Mouse (Mus musculus) myocyte (in vitro differentiated cells): ENCODE data around the gene Mapk14. TPM values are rescaled to one million over a fixed set of nuclear protein-coding genes. Genes with fewer than 3 reads are reported as not detected.

Experiments used
- H3K27me3 ChIP-seq: one replicate; pipeline ENCODE4 v1.6.1; 2011; ENCODE audit not compliant: control insufficient read depth, insufficient read depth, insufficient read length
- H3K36me3 ChIP-seq: one replicate; pipeline ENCODE4 v1.6.1; 2011; ENCODE audit not compliant: control insufficient read depth, insufficient read depth
- H3K4me2 ChIP-seq: one replicate; pipeline ENCODE4 v1.6.1; 2011; ENCODE audit warnings: low read depth, control low read depth
- H3K4me3 ChIP-seq: one replicate; pipeline ENCODE4 v1.5.1; 2011; ENCODE audit warnings: mild to moderate bottlenecking, control low read depth, moderate library complexity
- H3K79me2 ChIP-seq: one replicate; pipeline ENCODE4 v1.6.1; 2011; ENCODE audit not compliant: control insufficient read depth, insufficient read depth
- H3ac ChIP-seq: one replicate; pipeline ENCODE4 v1.6.1; 2011; ENCODE audit not compliant: control insufficient read depth, insufficient read length
- CEBPB ChIP-seq: IDR thresholded peaks from 2 replicates; pipeline ENCODE4 v1.6.1; 2011; ENCODE audit warnings: mild to moderate bottlenecking, moderate library complexity; ENCODE audit not compliant: poor library complexity, insufficient read depth, severe bottlenecking
- E2F4 ChIP-seq: IDR thresholded peaks from one replicate; pipeline ENCODE4 v1.6.1; 2011; ENCODE audit warnings: mild to moderate bottlenecking, control low read depth, moderate library complexity; ENCODE audit not compliant: insufficient read depth
- MAX ChIP-seq: IDR thresholded peaks from one replicate; pipeline ENCODE4 v1.6.1; 2011; ENCODE audit warnings: low read depth, mild to moderate bottlenecking, control low read depth
- MYOD1 ChIP-seq, 3 experiments: IDR thresholded peaks; one replicate each; pipeline ENCODE4 v1.6.1; 2011; ENCODE audit warnings: control low read depth in 2 of 3, low read depth in 2 of 3, mild to moderate bottlenecking in 2 of 3, moderate library complexity in 1 of 3; ENCODE audit not compliant: insufficient read length in 2 of 3, control insufficient read depth in 1 of 3
- MYOG ChIP-seq, 3 experiments: IDR thresholded peaks; one replicate each; pipeline ENCODE4 v1.6.1; 2011; ENCODE audit warnings: control low read depth in 2 of 3, low read depth in 2 of 3, mild to moderate bottlenecking in 2 of 3; ENCODE audit not compliant: insufficient read length in 2 of 3, control insufficient read depth in 1 of 3, insufficient read depth in 1 of 3
- POLR2A ChIP-seq: IDR thresholded peaks from one replicate; pipeline ENCODE4 v1.6.1; 2011; ENCODE audit warnings: low read depth, mild to moderate bottlenecking, control low read depth, moderate library complexity; ENCODE audit not compliant: insufficient read length
- POLR2AphosphoS2 ChIP-seq: IDR thresholded peaks from one replicate; pipeline ENCODE4 v1.6.1; 2011; ENCODE audit warnings: low read depth, control low read depth; ENCODE audit not compliant: insufficient read length
- REST ChIP-seq: IDR thresholded peaks from one replicate; pipeline ENCODE4 v1.6.1; 2011; ENCODE audit warnings: mild to moderate bottlenecking, control low read depth, moderate library complexity; ENCODE audit not compliant: insufficient read depth, insufficient read length
- SRF ChIP-seq: IDR thresholded peaks from one replicate; pipeline ENCODE4 v1.6.1; 2011; ENCODE audit warnings: low read depth; ENCODE audit not compliant: control insufficient read depth, insufficient read length
- TCF12 ChIP-seq: IDR thresholded peaks from one replicate; pipeline ENCODE4 v1.6.1; 2011; ENCODE audit warnings: mild to moderate bottlenecking, control low read depth; ENCODE audit not compliant: poor library complexity, insufficient read depth, severe bottlenecking
- TCF3 ChIP-seq: IDR thresholded peaks from one replicate; pipeline ENCODE4 v1.6.1; 2011; ENCODE audit warnings: low read depth, control low read depth; ENCODE audit not compliant: insufficient read length
- USF1 ChIP-seq: IDR thresholded peaks from one replicate; pipeline ENCODE4 v1.6.1; 2011; ENCODE audit warnings: low read depth, mild to moderate bottlenecking, control low read depth, moderate library complexity
- polyA plus RNA-seq: library from polyadenylated mRNA; unstranded; fragments of >200 nt; fragmentation: generic; extraction: Trizol; gene quantifications from one replicate; pipeline ENCODE4 v1.2.1, GENCODE M21; 2012; ENCODE audit warnings: missing spikeins

Mapk14 gene
- polyA plus RNA-seq, 1 experiment: 34.6 TPM

DNA sequence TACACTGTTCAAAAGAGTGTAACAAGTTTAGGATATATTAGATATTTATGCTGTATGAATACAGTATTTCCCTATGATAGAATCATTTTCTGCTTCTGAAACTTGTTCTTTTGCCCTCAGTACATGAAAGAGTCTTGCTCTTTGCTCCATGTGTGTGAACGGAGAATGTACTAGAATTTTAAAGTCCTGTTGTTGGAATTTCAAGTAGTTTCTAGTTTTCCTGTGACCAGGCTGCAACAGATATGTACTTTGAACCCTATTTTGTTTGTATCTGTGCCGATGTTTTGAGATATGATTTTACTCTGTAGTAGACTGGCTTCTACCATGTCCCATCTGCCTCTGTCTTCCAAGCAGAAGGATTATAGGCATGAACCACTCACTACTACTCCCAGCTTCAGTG, 16.7 kb downstream of the Mapk14 start:
- TF ChIP-seq TCF3 (no peak), USF1 (no peak), CEBPB (no peak), MYOG (IDR thresholded peaks at IDR 0.05; ENCODE audit: control insufficient read depth in 1 of 3, insufficient read depth in 1 of 3, insufficient read length in 2 of 3, low read depth in 2 of 3) (no peak), MAX (no peak), POLR2AphosphoS2 (no peak), MYOD1 (IDR thresholded peaks at IDR 0.05; ENCODE audit: control insufficient read depth in 1 of 3, insufficient read length in 2 of 3, low read depth in 2 of 3) (no peak), TCF12 (no peak), REST (no peak), SRF (no peak), POLR2A (no peak)
- Histone ChIP-seq H3K4me2 (no peak overlapping the region), H3K27me3 (no peaks in the 10 kb centered on the region), H3K4me3 (no peak overlapping the region), H3K36me3 (no peaks in the 10 kb centered on the region), H3K79me2 (peaks cover 78% of the 10 kb centered on the region), H3ac (no peak overlapping the region)

DNA sequence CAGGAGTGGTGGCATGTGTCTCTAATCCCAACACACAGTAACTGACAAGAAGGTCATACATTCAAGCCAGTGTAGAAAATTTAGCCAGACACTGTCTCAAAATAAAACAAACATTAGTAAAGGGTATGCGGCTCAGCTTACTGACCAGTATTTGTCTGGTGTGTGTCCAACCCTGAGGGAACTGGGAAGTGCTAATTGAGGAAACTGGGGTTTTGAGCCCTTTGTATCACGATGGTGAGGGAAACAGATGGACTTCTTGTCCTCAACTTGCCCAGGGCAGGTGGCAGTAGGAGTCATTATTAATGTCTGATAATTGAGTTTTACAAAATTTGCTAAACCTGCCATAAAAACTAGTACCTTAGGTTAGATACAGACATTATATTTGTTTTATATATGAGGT, 17.9 kb downstream of the Mapk14 start:
- Histone ChIP-seq H3K36me3 (peaks cover 5% of the 10 kb centered on the region), H3K4me2 (peak overlapping the region; percentile 8), H3K79me2 (peaks cover 79% of the 10 kb centered on the region), H3ac (no peak overlapping the region), H3K27me3 (no peaks in the 10 kb centered on the region), H3K4me3 (no peak overlapping the region)
- TF ChIP-seq SRF (no peak), MYOD1 (IDR thresholded peaks at IDR 0.05; ENCODE audit: control insufficient read depth in 1 of 3, insufficient read length in 2 of 3, low read depth in 2 of 3) (no peak), E2F4 (no peak), MAX (no peak), REST (no peak), POLR2A (no peak), TCF12 (no peak), POLR2AphosphoS2 (no peak), CEBPB (no peak), USF1 (no peak), MYOG (IDR thresholded peaks at IDR 0.05; ENCODE audit: control insufficient read depth in 1 of 3, insufficient read depth in 1 of 3, insufficient read length in 2 of 3, low read depth in 2 of 3) (no peak), TCF3 (no peak)

DNA sequence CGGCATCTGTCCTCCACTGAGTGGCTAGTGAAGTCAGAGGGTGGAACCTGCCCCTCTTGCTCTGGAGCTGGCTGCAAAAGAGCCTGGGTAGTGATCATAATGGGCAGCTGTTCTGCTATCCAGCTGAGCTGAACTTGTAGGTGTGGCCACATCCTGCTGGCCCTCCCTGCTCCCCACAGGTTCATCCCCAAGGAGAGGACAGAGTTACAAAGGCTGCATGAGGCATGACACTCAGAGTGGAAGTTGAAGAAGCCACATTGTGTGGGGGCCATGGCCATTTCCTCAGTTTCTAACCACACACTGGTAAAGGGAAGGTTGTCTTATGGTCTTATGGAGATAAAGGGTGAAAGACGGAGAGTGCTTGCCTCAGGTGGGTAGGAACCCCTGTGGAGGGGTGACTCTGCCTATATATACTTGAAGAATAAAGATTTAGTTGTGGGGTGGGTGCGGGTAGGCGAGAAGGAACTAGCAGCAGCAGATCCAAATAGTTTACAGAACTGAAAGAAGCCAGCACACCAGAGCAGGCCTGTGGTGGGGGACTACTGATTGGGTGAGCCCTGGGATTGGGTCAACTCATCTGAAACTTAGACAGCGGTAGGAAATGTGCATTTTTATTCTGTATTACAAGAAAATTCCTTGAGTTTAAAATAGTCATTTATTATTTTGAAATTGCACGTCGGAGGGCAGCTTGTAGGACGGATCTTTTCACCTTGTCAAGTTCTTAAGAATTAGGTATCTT, 18.6 kb downstream of the Mapk14 start:
- Histone ChIP-seq H3K36me3 (peaks cover 7% of the 10 kb centered on the region), H3K4me2 (peak overlapping the region; percentile 8), H3K79me2 (peaks cover 72% of the 10 kb centered on the region), H3K4me3 (no peak overlapping the region), H3K27me3 (no peaks in the 10 kb centered on the region), H3ac (no peak overlapping the region)
- TF ChIP-seq TCF3 (no peak), E2F4 (no peak), MYOD1 (IDR thresholded peaks at IDR 0.05; ENCODE audit: control insufficient read depth in 1 of 3, insufficient read length in 2 of 3, low read depth in 2 of 3) (peak in 1 of 3 experiments; percentile 32), POLR2AphosphoS2 (no peak)

DNA sequence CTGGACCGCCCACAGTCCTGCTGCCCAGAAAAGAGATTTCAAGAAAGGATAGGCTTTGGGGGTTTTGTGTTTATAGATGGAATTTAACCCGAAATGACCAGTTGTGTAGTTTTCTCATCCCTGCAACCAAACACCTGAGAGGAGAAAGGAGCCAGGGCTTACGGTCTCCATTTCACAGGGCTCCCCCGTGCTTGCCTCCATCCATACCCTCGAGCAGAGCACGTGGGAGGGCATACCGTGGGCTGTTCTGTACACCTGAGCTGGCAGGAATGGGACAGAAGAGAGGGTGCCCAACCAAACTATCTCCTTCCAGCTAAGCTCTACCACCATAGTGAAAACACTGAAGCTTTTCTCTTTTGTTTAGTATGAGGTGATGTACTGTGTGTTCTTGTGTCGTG, 19.2 kb downstream of the Mapk14 start:
- Histone ChIP-seq H3K27me3 (no peaks in the 10 kb centered on the region), H3K4me2 (no peak overlapping the region)
- TF ChIP-seq TCF12 (no peak), POLR2AphosphoS2 (no peak), TCF3 (no peak), USF1 (no peak), MAX (no peak), CEBPB (no peak), E2F4 (no peak), POLR2A (no peak), REST (no peak), SRF (no peak), MYOD1 (IDR thresholded peaks at IDR 0.05; ENCODE audit: control insufficient read depth in 1 of 3, insufficient read length in 2 of 3, low read depth in 2 of 3) (no peak), MYOG (IDR thresholded peaks at IDR 0.05; ENCODE audit: control insufficient read depth in 1 of 3, insufficient read depth in 1 of 3, insufficient read length in 2 of 3, low read depth in 2 of 3) (no peak)

More for the DNA sequence above, 19.2 kb downstream of the Mapk14 start:
- H3K79me2 ChIP-seq: peaks cover 66% of the 10 kb centered on the region
- H3K36me3 ChIP-seq: peaks cover 7% of the 10 kb centered on the region
- H3ac ChIP-seq: no peak overlapping the region
- H3K4me3 ChIP-seq: no peak overlapping the region
